Mouse (Mus musculus) cerebellum, postnatal 4 days (tissue): ENCODE measurements at regions not wholly inside any gene's neighbourhood (a gene's known extent, or its start where the extent isn't known, plus 50 kb on each side); places are given as distances from the start of the nearest gene placed in this dataset.

ENCODE experiments used
- DNase-seq, 2 experiments: peaks; one replicate each; pipeline ENCODE4 v3.0.0; 2022; ENCODE audit warnings: low spot score in 2 of 2, mixed read lengths in 1 of 2

DNA sequence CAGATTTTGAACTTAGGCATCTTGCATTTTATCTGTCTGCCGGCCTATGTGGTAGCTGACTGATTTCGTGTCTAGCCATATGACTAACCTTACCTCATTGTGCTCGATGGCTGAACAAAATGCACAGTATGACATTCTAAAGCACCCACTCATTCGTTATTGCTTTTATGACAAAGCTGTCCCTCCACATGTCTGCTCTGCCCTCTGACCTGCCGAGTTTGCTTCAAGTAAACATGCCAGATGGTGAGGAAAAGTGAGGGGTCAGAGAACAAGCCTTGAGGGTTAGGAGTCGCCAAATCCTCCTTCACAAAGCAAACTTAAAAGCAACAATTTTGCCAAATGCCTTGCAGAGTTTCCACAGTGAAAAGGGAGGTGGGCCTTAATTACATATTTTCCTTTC lies 196.0 kb upstream of the Elavl2 start:
- DNase-seq = no peak

DNA sequence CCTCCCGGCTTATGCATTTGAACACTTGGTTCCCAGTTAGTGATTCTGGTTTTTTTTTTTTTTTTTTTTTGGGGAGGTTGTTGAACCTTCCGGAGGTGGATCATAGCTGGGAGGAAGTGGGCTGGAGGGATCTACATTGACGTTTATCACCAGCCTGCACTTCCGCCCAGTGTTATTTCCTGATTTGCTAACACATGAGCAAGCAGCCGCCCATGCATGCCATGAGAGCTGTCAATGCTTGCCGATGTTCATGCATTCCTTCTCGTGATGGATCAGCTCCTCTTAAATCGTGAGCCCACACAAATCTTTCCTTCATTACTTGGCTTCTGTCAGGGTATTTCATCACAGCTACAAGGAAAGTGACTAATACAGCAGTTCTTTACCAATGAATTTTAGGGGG lies 195.2 kb upstream of the Elavl2 start:
- no peak for DNase-seq

DNA sequence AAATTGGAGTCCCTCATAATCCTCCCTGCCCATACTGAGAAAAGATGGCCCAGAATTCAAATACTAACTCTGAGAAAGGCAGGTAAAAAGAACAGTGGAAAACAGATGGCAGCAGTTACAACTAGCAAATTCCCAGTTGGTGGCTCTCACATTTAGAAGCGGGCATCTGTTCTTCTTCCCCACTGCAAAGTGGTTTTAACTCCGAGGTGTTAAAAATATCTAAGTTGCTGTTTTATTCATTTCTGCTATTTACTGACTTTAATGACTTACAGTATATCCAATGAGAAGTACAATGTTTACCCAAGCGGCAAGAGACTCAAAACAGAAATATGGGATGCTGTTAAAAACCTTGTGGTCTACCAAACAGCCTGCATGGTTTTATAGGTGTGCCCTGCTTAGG lies 189.2 kb upstream of the Elavl2 start:
- no peak for DNase-seq

DNA sequence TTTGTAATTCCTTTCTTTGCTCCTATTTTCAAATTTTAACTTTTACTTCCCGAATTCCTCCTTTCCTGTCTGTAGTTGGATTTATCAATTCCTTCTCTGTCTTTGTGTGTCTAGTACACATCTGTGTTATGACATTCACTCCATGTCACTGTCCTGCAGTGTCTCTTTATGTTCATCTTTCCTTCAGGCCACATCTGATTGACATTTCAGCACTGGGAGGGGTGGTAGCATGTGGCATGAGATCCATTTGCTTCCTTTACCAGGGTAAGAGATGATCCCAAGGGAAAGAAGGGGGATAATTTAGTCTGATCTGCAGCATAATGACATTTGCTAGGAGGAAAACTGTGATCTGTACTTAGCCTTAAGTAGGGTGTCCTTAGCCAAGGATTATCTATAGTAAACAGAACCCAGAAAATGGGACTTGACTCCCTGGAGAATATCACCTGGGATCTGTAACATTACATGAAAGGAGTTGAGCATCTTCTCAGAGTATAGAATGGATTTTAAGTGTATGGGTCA lies 187.0 kb upstream of the Elavl2 start:
- no peak for DNase-seq

DNA sequence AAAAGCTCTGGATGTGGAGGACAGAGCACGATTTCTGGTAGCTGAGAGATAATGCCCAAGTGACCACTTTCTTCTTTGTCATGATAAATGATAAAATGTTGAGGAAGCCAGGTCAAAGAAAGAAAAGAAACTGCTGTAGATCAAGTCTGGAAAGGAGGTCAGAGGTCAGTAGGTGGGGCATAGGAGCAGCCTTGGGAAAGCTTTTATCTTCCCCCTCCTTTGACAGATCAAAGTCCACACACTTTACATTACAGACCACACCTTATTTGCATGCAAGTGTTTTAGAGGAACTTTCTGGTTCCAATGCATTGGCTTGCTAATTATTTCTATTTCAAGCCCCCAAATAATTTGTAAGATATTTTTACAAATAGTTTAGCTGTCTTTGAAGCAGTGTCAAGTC lies 182.4 kb upstream of the Elavl2 start:
- DNase-seq = no peak

DNA sequence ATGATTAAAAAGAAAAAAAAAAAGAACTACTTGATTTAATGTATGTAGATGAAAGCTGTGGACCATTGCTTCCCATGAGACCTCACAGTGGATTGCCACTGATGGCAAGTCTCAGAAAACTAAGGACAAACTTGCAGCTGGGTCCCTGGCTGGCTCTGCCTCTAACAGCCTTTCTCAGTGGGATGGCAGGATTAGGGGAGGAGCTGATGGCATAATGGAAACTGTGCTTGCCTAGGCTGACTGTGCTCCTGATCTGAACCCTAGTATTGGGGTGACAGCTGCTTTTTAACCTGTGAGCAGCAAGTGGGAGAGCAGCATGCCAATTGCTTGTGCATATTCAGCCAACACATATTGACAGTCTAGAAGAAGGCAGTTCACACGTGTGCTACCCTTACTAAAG lies 156.9 kb upstream of the Elavl2 start:
- DNase-seq = peak in 1 of 2 experiments; percentile 22

DNA sequence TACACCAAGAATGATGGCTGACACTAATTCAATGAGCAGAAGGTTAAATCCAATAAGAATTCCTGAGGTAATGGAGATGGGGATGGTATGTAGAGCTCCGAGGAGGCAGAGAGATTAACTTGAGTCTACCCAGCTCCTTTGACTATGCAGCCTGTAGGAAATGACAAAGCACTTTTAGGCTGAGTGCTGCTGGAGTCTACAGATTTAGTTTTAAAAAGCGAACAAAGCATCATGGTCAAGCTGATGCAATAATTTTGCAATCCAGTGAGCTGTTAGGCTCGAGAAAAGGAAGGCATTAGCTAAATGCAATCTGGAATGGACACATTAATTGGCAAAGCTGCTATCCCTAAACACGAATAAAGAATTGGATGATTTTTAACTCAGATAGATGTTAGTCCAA lies 156.4 kb upstream of the Elavl2 start:
- no peak for DNase-seq

DNA sequence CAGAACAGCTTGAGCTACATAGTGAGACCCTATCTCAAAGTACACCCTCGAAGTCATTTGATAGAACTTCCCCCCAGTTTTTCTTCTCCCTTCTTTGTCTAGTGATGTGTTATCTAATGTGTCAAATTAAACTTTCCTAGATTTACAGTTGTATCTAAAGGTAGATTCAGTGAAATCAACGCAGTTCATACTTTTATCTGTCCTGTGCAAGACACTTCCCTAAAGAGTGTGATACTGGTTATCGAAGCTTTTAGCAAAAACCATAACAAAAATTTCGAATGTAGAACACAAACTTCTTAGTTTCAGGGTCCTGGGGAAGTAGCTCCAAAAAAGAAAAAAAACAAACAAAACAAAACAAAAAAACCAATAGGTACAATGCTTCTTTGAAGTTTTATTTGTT lies 123.8 kb upstream of the Elavl2 start:
- DNase-seq = no peak

DNA sequence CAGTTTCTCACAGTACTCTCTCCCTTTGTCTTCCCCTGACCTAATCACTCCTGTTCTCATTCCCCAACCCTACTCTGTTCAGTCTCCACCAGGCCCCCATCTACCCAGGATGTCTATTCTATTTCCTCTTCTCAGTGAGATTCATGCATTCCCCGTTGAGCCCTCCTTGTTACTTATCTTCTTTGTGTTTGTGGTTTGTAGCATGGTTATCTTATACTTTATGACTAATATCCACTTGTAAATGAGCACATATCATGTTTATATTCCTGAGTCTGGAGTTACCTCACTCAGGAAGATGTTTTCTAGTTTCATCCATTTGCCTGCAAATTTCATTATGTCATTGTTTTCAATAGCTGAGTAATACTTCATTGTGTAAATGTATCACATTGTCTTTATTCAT lies 111.0 kb upstream of the Elavl2 start:
- no peak for DNase-seq

DNA sequence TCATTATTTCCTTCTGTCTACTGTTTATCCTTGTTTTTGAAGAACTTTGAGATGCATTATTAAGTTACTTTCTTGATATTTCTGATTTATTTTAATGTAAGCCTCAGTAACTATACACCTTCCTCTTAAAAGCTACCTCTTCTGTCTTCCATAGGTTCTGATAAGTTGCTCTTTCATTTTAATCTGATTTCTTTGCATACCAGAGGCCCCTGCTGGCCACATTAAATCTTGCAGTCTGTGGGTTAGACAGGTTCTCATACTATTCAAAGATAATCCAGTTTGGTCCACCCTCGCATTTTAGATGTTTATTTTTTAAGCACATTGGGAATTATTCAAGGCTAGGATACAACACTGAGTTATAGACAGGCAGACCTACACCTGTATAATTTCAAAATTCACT lies 109.4 kb upstream of the Elavl2 start:
- no peak for DNase-seq

DNA sequence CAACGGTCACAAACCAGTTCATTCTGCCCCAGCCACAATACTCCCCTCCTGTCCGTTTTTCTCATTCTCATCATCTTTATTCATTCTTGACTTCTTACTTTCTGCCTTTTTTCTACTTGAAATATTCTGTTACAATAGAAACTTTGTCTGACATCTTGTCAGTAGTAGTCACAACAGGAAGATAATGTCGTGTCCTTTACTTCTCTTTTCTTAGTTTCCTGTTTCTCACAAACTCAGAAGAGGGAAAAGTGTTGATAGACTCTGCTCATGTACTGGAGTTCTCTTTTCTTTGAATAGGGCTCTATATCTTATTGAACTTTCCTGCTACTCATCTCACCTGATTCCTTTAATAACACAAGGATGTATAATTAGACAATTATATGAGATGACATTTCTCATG lies 102.7 kb upstream of the Elavl2 start:
- DNase-seq = no peak

DNA sequence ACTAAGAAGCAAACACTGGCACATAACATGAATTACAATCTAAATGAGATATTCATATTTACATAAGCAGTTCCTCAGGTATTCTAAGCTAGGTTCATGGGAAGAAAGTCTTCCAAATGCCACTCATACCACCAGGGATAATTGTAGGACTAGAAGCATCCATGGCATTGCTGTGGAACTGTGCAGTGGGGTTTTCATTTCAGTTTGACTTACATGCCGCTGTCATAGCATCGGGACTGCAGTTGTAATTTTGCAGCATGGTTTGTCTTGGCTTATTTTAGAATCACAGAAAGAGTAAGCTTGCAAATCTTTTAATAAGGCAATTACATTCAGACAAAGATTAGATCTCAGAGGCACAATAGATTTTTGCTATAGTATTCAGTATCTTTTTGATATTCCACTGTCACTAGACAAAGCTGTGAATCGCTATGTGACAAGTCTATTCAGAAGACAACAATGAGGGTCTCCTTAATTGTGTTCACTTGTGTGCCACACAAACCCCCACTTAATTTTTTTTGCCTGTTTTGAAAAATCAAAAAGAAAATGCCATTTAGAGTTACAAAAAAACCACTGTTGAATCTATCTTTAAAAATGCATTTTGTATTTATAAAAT lies 81.4 kb upstream of the Elavl2 start:
- DNase-seq = no peak
